Mouse (Mus musculus): ENCODE results near the gene Cxcr4. TPM values are rescaled to one million over a fixed set of nuclear protein-coding genes. Genes with fewer than 3 reads are reported as not detected.
A peak's percentile ranks its signal among the peaks of the same experiment; 100 is the strongest.

Cxcr4 gene
- total and polyA plus RNA-seq, 3 experiments: 80.3 to 169 (median 102) TPM

DNA sequence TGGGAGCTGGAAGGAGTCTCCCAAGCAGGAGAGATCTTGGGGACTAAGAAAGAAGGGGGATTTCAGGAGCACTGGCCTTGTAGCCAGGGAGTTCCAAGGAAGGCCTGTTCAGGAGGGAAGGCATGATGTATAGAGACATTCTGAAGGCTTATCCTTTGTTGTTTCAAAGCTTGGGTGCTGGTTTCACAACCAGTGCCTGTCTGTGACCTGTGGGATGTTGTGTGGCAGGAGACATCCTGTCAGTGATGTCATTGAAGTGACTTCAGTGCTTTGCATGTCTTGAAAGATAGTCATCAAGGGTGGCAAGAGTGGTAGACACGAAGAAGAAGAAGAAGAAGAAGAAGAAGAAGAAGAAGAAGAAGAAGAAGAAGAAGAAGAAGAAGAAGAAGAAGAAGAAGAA lies 13.7 kb upstream of the Cxcr4 start (continued):
- TF ChIP-seq IRF4 (IDR thresholded peaks at IDR 0.05; ENCODE audit: low read depth, low read length) (peak; percentile 24; the same call in 1 of the 2 replicates), JUND (conservative IDR thresholded peaks at IDR 0.05; ENCODE audit: low read depth, low read length) (no peak), USF2 (conservative IDR thresholded peaks at IDR 0.05; ENCODE audit: low read depth, low read length) (no peak), MYC (IDR thresholded peaks at IDR 0.05; ENCODE audit: low read depth, low read length) (no peak), BHLHE40 (IDR thresholded peaks at IDR 0.05; ENCODE audit: low read depth, low read length) (peak; percentile 66)

DNA sequence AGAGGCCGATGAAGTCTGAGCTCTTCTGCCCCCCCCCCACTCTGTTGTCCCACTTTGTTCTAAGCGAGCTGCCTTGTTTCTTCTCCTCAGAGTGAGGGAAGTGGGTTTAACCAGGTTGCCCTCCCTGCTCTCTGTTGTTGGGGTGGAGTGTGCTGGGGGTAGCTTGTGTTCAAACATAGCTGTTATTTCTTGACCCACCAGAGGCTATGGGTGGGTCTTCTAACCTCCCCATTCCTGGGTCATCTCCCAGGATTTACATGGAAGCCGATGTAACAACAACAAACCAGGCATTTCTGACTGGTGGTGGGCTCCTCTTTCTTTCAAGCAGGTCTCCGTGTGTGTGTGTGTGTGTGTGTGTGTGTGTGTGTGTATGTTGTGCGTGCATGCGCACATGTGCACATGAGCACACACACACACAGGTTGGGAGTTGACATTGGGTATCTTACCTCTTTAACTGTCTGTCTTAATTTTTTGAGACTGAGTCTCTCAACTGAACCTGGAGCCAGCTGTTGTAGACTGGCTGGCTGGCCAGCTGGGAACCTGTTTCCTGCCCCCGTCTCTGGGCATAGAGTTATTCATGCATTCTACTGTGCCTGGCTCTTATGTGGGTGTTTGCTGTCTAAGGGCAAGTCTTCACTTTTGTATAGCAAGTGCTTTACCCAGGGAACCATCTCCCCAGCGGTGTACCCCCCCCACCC lies 10.7 kb upstream of the Cxcr4 start:
- Histone ChIP-seq H3K36me3 (replicated peaks in 1 of 2; ENCODE audit: control insufficient read depth in 1 of 2, insufficient read depth in 1 of 2, low read length in 1 of 2) (no peaks in the 10 kb centered on the region), H3K4me3 (replicated peaks in 1 of 3; ENCODE audit: low read depth in 2 of 3, low read length in 2 of 3, poor library complexity in 1 of 3) (no peak overlapping the region), H3K79me2 (replicated peaks; ENCODE audit: control insufficient read depth, extremely low read depth, insufficient read depth, poor library complexity, severe bottlenecking) (no peaks in the 10 kb centered on the region), H3K27ac (ENCODE audit: insufficient read depth, low read depth) (no peak overlapping the region), H3K9ac (ENCODE audit: insufficient read depth, low read depth) (no peak overlapping the region), H3K4me1 (ENCODE audit: control insufficient read depth in 1 of 2, insufficient read depth in 2 of 2) (peaks cover 36 to 70% of the 10 kb centered on the region in 2 experiments), H3K9me3 (replicated peaks; ENCODE audit: low read length) (no peaks in the 10 kb centered on the region), H3K27me3 (replicated peaks) (no peaks in the 10 kb centered on the region), H3K4me2 (ENCODE audit: insufficient read depth, low read depth, poor library complexity, severe bottlenecking) (no peak overlapping the region)
- dilution Hi-C loops (cut with MboI; ENCODE audit: extremely low pct_ligation_motif_present, extremely low pct_unique_long_range_greater_than_20kb, low sequenced_read_pairs) (no loop called here), in situ Hi-C loops (cut with MboI; ENCODE audit: low pct_ligation_motif_present, low pct_unique_long_range_greater_than_20kb, low sequenced_read_pairs) (no loop called here)
- DNase-seq (ENCODE audit: extremely low read depth): no peak
- TF ChIP-seq CHD1 (IDR thresholded peaks at IDR 0.05; ENCODE audit: low read depth, low read length) (no peak), ETS1 (conservative IDR thresholded peaks at IDR 0.05; ENCODE audit: low read depth, low read length) (no peak), MYC (IDR thresholded peaks at IDR 0.05; ENCODE audit: low read depth, low read length) (no peak), KAT2A (IDR thresholded peaks at IDR 0.05; ENCODE audit: insufficient replicate concordance, low read length) (no peak), MAX (IDR thresholded peaks at IDR 0.05; ENCODE audit: low read length) (no peak), ZKSCAN1 (IDR thresholded peaks at IDR 0.05; ENCODE audit: borderline replicate concordance, low read depth, low read length) (no peak), UBTF (IDR thresholded peaks at IDR 0.05; ENCODE audit: low read depth, low read length) (no peak), MEF2A (IDR thresholded peaks at IDR 0.05; ENCODE audit: borderline replicate concordance, low read depth, low read length) (no peak), MAZ (IDR thresholded peaks at IDR 0.05; ENCODE audit: low read depth, low read length) (no peak)

DNA sequence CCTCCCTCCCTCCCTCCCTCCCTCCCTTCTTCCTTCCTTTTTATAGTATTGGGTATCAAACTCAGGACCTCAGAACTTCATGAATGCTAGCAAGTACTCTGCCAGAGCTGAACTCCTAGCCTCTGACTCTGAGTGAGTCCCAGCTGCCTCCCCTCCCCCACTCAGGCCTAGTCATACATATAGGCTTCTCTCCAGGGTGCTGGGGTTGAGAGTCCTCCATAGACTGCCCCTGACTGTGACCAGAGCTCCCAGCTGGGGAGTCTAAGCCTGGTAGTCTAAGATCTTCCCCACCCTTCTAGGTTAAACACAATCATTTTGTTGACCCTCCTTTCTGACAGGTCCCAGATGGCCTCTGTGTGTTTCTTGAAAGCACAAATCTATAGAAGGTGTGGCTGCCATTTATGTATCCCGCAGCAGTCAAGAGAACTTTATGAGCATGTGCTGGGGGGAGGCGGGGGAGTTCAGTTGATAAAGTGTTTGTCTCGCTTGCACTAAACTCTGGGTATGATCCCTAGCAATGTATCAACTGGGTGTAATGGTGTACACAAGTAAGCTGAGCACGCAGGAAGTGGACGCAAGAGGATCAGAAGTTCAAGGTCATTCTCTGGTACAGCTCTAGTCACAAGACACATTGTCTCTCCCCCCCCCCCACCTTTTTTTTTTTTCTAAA lies 10.1 kb upstream of the Cxcr4 start:
- no peak overlapping the region for H3K27ac ChIP-seq (ENCODE audit: insufficient read depth, low read depth)
- DNase-seq (ENCODE audit: extremely low read depth): no peak
- H3K9me3 ChIP-seq (replicated peaks; ENCODE audit: low read length): no peaks in the 10 kb centered on the region
- H3K9ac ChIP-seq (ENCODE audit: insufficient read depth, low read depth): no peak overlapping the region
- dilution Hi-C loops (cut with MboI; ENCODE audit: extremely low pct_ligation_motif_present, extremely low pct_unique_long_range_greater_than_20kb, low sequenced_read_pairs): no loop called here
- H3K27me3 ChIP-seq (replicated peaks): no peaks in the 10 kb centered on the region
- no peaks in the 10 kb centered on the region for H3K79me2 ChIP-seq (replicated peaks; ENCODE audit: control insufficient read depth, extremely low read depth, insufficient read depth, poor library complexity, severe bottlenecking)
- H3K4me3 ChIP-seq (replicated peaks in 1 of 3; ENCODE audit: low read depth in 2 of 3, low read length in 2 of 3, poor library complexity in 1 of 3): no peak overlapping the region
- TF ChIP-seq CHD2 (IDR thresholded peaks at IDR 0.05; ENCODE audit: low read length) (peak; percentile 56; the same call in 1 of the 2 replicates), KAT2A (IDR thresholded peaks at IDR 0.05; ENCODE audit: insufficient replicate concordance, low read length) (no peak)
- no peak overlapping the region for H3K4me2 ChIP-seq (ENCODE audit: insufficient read depth, low read depth, poor library complexity, severe bottlenecking)
- peaks cover 36 to 68% of the 10 kb centered on the region in 2 experiments for H3K4me1 ChIP-seq (ENCODE audit: control insufficient read depth in 1 of 2, insufficient read depth in 2 of 2)
- H3K36me3 ChIP-seq (replicated peaks in 1 of 2; ENCODE audit: control insufficient read depth in 1 of 2, insufficient read depth in 1 of 2, low read length in 1 of 2): no peaks in the 10 kb centered on the region
- in situ Hi-C loops (cut with MboI; ENCODE audit: low pct_ligation_motif_present, low pct_unique_long_range_greater_than_20kb, low sequenced_read_pairs): no loop called here
